Mouse (Mus musculus) erythroblast, adult 5-6 weeks (primary cell): ENCODE data around the gene Aftph. TPM values are rescaled to one million over a fixed set of nuclear protein-coding genes. Genes with fewer than 3 reads are reported as not detected.

ENCODE experiments used
- ATAC-seq: replicated peaks from 2 replicates; pipeline ENCODE4 v1.8.0; 2016; ENCODE audit warnings: moderate number of reproducible peaks, mild to moderate bottlenecking, moderate TSS enrichment, inconsistent platforms; ENCODE audit not compliant: poor library complexity, low FRiP score, severe bottlenecking
- total RNA-seq, 2 experiments: library from RNA; stranded (forward) in 1 of 2; stranded (reverse) in 1 of 2; fragments of 150-400 nt in 1 of 2; fragments of 200-764, 138-1000 nt in 1 of 2; gene quantifications; 2 replicates each; pipeline versions ENCODE4 v1.2.3 to v1.2.4; 2015 to 2017; ENCODE audit warnings: low replicate concordance in 2 of 2

Aftph gene
- total RNA-seq, 2 experiments from 2014 or later: 60.3 to 113 TPM

- no peak for ATAC-seq
Observed at GRCm38 (mm10) chr11:20733486-20734030, 7.8 kb downstream of the Aftph start.

GRCm38 (mm10) chr11:20729403-20729802, 12.0 kb downstream of the Aftph start:
- no peak for ATAC-seq

DNA sequence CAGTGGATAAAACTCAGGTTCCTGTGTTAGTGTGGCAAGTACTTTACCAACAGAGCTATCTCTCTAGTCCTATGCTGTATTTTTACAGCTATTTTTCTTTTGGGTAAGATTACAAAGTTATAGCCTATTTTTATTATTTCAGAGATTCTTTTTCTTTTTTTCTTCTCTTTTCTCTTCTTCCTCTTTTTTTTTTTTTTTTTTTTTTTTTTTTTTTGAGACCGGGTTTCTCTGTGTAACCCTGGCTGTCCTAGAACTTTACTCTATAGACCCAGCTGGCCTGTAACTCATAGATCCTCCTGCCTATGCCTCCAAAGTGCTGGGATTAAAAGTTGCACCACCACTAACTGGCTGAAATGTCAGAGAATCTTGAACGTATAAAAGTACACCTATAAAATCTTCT, 13.3 kb downstream of the Aftph start:
- no peak for ATAC-seq

- no peak for ATAC-seq
Observed at GRCm38 (mm10) chr11:20723572-20723971, 17.8 kb downstream of the Aftph start.

- no peak for ATAC-seq
Observed at GRCm38 (mm10) chr11:20712068-20712671, 29.2 kb downstream of the Aftph start.

GRCm38 (mm10) chr11:20691000-20691399, 50.4 kb downstream of the Aftph start:
- ATAC-seq: peak; percentile 85

GRCm38 (mm10) chr11:20681679-20682078, 59.7 kb downstream of the Aftph start:
- no peak for ATAC-seq

DNA sequence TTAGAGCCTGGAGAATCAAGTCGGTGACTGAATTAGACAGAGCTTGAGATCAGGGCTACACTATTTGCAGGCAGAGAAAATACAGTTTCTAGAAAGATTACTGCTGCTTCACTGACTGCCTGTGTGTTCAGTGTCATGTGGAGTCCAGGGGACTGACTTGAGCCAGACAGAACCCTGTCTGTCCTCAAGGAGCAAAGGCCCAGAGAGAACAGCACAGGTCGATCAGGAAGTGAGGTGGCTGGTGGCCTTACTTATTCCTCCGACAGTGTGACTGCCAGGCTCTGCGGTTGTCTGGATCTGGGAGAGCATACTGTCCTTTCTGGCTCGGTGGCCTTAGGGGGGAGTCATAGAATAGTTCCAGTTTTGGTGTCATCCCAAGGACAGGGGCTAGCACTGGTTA, 60.6 kb downstream of the Aftph start:
- no peak for ATAC-seq

GRCm38 (mm10) chr11:20679396-20679795, 62.0 kb downstream of the Aftph start:
- no peak for ATAC-seq

DNA sequence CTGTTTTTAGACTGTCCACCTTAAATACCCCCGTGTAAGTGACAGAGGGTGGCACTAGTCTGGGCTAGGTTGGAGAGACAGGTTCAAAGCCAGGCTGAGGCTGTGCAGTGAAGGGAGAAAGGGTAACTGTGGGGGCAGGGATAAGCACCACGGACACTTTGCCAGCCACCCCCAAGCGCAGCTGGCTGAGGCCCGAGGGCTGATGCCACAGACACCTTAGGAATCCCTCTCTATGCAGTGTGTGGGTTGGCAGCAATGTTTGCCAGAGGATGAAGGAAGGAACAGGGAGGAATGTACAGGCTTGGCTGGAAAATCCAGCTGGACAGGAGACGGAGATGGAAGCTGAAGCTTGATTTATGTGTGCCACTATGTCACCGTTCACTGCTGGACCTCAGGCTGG, 68.9 kb downstream of the Aftph start:
- ATAC-seq: no peak

DNA sequence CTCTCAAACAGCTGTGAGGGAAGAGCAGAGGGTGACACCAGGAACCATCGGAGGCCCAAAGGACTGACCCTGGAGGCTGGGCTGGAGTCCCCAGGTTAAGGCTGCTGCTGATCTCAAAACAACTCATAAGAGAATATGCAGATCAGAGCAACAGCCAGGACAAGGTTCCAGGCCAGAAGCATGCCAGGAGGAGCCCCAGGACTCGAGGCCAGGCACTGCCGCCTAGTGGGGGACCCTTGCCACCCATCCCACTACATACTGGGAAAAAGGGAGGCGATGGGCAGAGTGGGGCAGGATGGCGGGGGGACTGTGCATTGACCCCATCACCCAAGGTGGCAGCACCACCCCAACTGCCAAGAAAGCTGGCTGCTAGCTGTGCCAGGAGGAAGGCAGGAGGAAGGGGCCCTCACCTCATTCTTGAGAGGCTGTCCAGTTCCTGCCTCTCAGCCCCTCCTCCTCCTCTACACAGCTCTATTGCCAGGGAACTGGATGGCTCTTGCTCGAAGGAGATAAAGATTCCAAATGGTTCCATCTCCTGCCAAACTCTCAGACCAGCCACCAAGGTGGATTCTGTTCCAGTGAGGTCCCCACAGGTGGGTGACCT, 69.5 kb downstream of the Aftph start:
- no peak for ATAC-seq

DNA sequence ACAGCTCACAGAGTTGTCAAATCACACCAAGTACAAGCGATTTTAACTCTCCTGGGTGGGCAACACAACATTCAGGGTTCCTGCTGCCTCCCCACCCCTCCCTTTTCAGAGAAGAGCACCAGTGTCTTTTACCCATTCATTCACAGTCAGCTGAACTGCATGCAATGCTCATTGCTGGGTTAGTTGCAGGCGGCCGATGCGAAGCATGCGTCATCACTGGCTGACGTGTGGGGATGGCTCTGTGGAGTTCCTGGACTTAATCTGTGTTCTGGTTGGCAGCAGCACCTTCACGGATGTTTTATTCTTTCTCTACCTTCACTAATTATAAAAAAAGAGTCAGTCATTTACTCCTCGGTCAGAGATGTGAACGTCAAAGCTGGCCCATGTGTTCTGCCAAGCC, 76.5 kb downstream of the Aftph start:
- ATAC-seq: no peak

DNA sequence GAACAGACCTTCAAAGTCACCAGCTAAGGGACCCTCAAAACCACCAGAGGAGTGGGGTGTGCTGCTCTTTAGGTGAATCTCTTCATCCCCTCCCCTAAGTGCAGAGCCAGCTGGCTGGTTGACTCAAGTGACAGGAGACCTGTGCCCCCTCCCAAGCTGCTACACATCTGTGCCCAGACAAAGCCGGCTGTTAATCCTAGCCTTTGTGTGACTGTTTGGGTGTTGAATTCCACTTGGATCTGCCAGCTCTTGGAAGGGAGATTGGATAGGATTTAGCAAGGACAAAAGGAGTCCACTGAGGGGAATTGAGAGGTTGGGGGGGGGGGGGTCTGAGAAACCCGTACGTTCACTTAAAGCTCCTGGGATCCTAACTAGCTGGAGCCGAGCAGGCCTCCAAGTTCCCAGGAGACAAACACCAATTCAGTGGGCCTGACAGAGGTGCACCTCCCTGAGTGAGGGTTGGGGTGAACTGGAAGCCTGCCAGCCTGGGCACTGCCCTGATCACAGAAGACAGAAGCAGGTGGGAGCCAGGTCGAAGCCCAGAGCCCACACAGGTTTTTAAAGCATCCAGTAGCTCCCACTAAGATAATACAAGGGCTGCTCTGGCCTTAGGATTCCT, 77.7 kb downstream of the Aftph start:
- ATAC-seq: no peak

DNA sequence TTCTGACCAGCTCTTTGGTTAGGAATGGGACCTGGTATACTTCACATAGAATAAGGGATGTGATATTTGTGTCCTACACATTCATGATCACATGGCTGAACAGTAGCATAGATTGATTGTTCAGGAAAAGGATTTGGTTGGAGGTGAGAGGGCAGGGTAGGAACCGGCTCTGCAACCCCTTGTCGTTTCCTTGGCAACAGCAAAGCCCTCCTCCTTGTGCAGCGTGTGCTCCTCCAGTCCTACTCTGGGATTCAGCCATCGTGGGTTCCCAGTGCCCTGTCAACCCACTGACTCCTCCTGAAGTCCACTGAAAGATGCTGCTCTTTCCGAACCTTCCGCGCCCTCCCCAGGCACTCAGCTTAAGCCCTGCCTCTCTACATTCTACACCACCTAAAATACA, 78.6 kb downstream of the Aftph start:
- no peak for ATAC-seq

DNA sequence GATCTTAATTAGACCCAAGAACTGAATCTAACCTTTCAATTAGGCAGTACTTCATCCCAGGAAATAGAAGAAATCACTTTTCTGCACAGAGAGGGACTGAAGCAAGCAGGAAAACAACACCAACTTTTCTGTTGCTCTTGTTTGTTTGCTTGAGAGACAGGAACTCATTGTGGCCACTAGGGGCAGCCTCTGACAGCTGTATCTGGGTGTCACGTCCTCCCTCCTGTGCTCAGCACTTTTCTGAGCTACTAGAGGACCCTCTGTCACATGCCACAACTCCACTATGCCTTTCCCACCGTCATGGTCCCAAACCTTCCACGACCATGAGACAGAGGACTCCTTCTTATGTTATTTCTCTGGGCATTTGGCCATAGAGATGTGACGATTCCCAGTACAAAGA, 79.7 kb downstream of the Aftph start:
- peak; percentile 78 for ATAC-seq

- no peak for ATAC-seq
Observed at GRCm38 (mm10) chr11:20660111-20661097, 81.0 kb downstream of the Aftph start.

DNA sequence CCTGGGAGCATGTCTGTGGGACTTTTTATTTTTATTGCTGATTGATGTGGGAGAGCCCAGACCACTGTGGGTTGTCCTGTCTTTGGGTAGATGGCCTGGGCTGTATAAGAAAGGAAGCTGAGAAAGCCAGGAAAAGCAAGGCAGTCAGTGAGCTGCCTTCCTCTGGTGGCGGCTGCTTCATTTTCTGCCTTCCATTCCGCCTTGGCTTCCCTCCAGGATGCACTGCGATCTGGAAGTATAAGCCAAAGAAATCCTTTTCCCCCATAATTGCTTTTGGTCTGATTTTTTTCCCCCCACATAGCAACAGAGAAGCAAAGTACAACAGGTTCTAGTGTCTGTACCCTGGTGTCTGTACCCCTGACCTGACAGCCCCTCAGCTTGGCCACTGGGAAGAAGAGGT, 82.3 kb downstream of the Aftph start:
- no peak for ATAC-seq

DNA sequence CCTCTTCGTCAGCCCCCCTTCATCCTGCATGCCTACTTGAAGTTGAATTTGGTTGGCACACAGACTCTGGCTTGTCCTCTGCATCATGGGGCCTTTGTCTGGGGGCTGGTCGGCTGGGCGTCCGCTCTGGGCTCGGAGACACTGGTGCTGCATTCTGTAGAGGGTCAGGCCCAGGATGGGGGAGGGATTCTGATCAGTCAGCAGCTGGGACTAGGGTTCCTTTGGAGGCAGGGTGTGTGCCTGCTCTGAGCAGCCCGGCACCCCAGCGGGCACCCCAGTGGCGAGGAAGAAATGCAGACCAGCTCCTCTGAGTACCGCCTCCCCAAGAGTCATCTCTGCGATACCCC, 84.7 kb downstream of the Aftph start:
- ATAC-seq: 0 out of 2 replicates have a peak, but pooled peaks have one; percentile 9

- ATAC-seq: no peak
Observed at GRCm38 (mm10) chr11:20655795-20656710, 85.3 kb downstream of the Aftph start.
